Mouse (Mus musculus): ENCODE measurements around the gene Grk2. TPM values are rescaled to one million over a fixed set of nuclear protein-coding genes. Genes with fewer than 3 reads are reported as not detected.

Gene Grk2
- polyA plus RNA-seq, 1 experiment from 2014 or later = 18.1 TPM

- H3K36me3 ChIP-seq (ENCODE audit: control insufficient read depth, insufficient read depth, low read length) = no peaks in the 10 kb centered on the region
- peak; percentile 44 for DNase-seq (ENCODE audit: low spot score)
- peaks cover 4% of the 10 kb centered on the region; the same call in 1 of the 2 replicates for H3K27me3 ChIP-seq (ENCODE audit: control insufficient read depth, insufficient read depth, low read length)
- WGBS = 74% methylated on average over 6 of the region's 6 CpGs
- H3K9me3 ChIP-seq (ENCODE audit: control insufficient read depth, low read length) = no peaks in the 10 kb centered on the region
- no peak overlapping the region for H3K9ac ChIP-seq (ENCODE audit: low read length)
- peaks cover 4% of the 10 kb centered on the region; the same call in 1 of the 2 replicates for H3K4me1 ChIP-seq (replicated peaks; ENCODE audit: control insufficient read depth, insufficient read depth, low read length)
- no peak overlapping the region for H3K4me3 ChIP-seq (ENCODE audit: low read depth, low read length)
- H3K27ac ChIP-seq (ENCODE audit: low read depth, low read length) = no peak overlapping the region
- ATAC-seq (replicated peaks; ENCODE audit: low FRiP score) = no peak
- no peak overlapping the region for H3K4me2 ChIP-seq (ENCODE audit: low read depth, low read length, severe bottlenecking)
Measured at GRCm38 (mm10) chr19:4270187-4270586, 35.8 kb downstream of the Grk2 start.

- ATAC-seq (replicated peaks; ENCODE audit: low FRiP score) = no peak; the same call in 1 of the 2 replicates
- Histone ChIP-seq H3K4me3 (ENCODE audit: low read depth, low read length) (peak within 1 kb of the TSS; percentile 24), H3K4me1 (replicated peaks; ENCODE audit: control insufficient read depth, insufficient read depth, low read length) (peaks cover 4% of the 10 kb centered on the region; the same call in 1 of the 2 replicates), H3K27me3 (ENCODE audit: control insufficient read depth, insufficient read depth, low read length) (peaks cover 4% of the 10 kb centered on the region; the same call in 1 of the 2 replicates), H3K9ac (ENCODE audit: low read length) (peak within 1 kb of the TSS; percentile 35), H3K9me3 (ENCODE audit: control insufficient read depth, low read length) (no peaks in the 10 kb centered on the region), H3K4me2 (ENCODE audit: low read depth, low read length, severe bottlenecking) (peak within 1 kb of the TSS; percentile 55), H3K36me3 (ENCODE audit: control insufficient read depth, insufficient read depth, low read length) (no peaks in the 10 kb centered on the region), H3K27ac (ENCODE audit: low read depth, low read length) (no peak within 1 kb of the TSS)
- peak; percentile 51 for DNase-seq (ENCODE audit: low spot score)
- 5% methylated on average over 46 of the region's 46 CpGs for WGBS
Measured at GRCm38 (mm10) chr19:4268566-4269361, 37.3 kb downstream of the Grk2 start, which contains the start of gene Ssh3. TSS of gene Ssh3 (minus strand) at chr19:4269180.

GRCm38 (mm10) chr19:4265956-4266355, 40.1 kb downstream of the Grk2 start:
- H3K4me3 ChIP-seq (ENCODE audit: low read depth, low read length) = no peak overlapping the region
- no peaks in the 10 kb centered on the region for H3K36me3 ChIP-seq (ENCODE audit: control insufficient read depth, insufficient read depth, low read length)
- H3K4me2 ChIP-seq (ENCODE audit: low read depth, low read length, severe bottlenecking) = no peak overlapping the region
- no peak for ATAC-seq (replicated peaks; ENCODE audit: low FRiP score)
- peak; percentile 46 for DNase-seq (ENCODE audit: low spot score)
- peaks cover 4% of the 10 kb centered on the region; the same call in 1 of the 2 replicates for H3K27me3 ChIP-seq (ENCODE audit: control insufficient read depth, insufficient read depth, low read length)
- H3K9me3 ChIP-seq (ENCODE audit: control insufficient read depth, low read length) = no peaks in the 10 kb centered on the region
- peaks cover 4% of the 10 kb centered on the region; the same call in 1 of the 2 replicates for H3K4me1 ChIP-seq (replicated peaks; ENCODE audit: control insufficient read depth, insufficient read depth, low read length)
- WGBS = 69% methylated on average over 4 of the region's 4 CpGs
- no peak overlapping the region for H3K9ac ChIP-seq (ENCODE audit: low read length)
- H3K27ac ChIP-seq (ENCODE audit: low read depth, low read length) = no peak overlapping the region

- peaks cover 4% of the 10 kb centered on the region; the same call in 1 of the 2 replicates for H3K27me3 ChIP-seq (ENCODE audit: control insufficient read depth, insufficient read depth, low read length)
- no peak overlapping the region for H3K9ac ChIP-seq (ENCODE audit: low read length)
- H3K36me3 ChIP-seq (ENCODE audit: control insufficient read depth, insufficient read depth, low read length) = no peaks in the 10 kb centered on the region
- ATAC-seq (replicated peaks; ENCODE audit: low FRiP score) (no peak), DNase-seq (ENCODE audit: low spot score) (peak; percentile 35)
- H3K27ac ChIP-seq (ENCODE audit: low read depth, low read length) = no peak overlapping the region
- H3K4me2 ChIP-seq (ENCODE audit: low read depth, low read length, severe bottlenecking) = no peak overlapping the region
- H3K9me3 ChIP-seq (ENCODE audit: control insufficient read depth, low read length) = no peaks in the 10 kb centered on the region
- whole genome bisulfite sequencing = 90% methylated on average over 6 of the region's 6 CpGs
- H3K4me3 ChIP-seq (ENCODE audit: low read depth, low read length) = no peak overlapping the region
- H3K4me1 ChIP-seq (replicated peaks; ENCODE audit: control insufficient read depth, insufficient read depth, low read length) = peaks cover 4% of the 10 kb centered on the region; the same call in 1 of the 2 replicates
Measured at GRCm38 (mm10) chr19:4264171-4264780, 41.7 kb downstream of the Grk2 start.

GRCm38 (mm10) chr19:4263702-4264101, 42.3 kb downstream of the Grk2 start:
- H3K4me2 ChIP-seq (ENCODE audit: low read depth, low read length, severe bottlenecking) = no peak overlapping the region
- 0 out of 2 replicates have a peak, but pooled peaks cover under 1% of the 10 kb centered on the region for H3K4me1 ChIP-seq (replicated peaks; ENCODE audit: control insufficient read depth, insufficient read depth, low read length)
- peaks cover 4% of the 10 kb centered on the region; the same call in 1 of the 2 replicates for H3K27me3 ChIP-seq (ENCODE audit: control insufficient read depth, insufficient read depth, low read length)
- 73% methylated on average over 14 of the region's 14 CpGs for WGBS
- ATAC-seq (replicated peaks; ENCODE audit: low FRiP score) = no peak
- H3K9ac ChIP-seq (ENCODE audit: low read length) = no peak overlapping the region
- H3K27ac ChIP-seq (ENCODE audit: low read depth, low read length) = no peak overlapping the region
- no peaks in the 10 kb centered on the region for H3K36me3 ChIP-seq (ENCODE audit: control insufficient read depth, insufficient read depth, low read length)
- peak; percentile 49 for DNase-seq (ENCODE audit: low spot score)
- no peak overlapping the region for H3K4me3 ChIP-seq (ENCODE audit: low read depth, low read length)
- no peaks in the 10 kb centered on the region for H3K9me3 ChIP-seq (ENCODE audit: control insufficient read depth, low read length)

- no peak overlapping the region for H3K27ac ChIP-seq (ENCODE audit: low read depth, low read length)
- 85% methylated on average over 6 of the region's 6 CpGs for WGBS
- no peak for ATAC-seq (replicated peaks; ENCODE audit: low FRiP score)
Measured at GRCm38 (mm10) chr19:4262756-4263155, 43.3 kb downstream of the Grk2 start.

GRCm38 (mm10) chr19:4261038-4261698, 44.9 kb downstream of the Grk2 start:
- Histone ChIP-seq H3K27me3 (ENCODE audit: control insufficient read depth, insufficient read depth, low read length) (no peaks in the 10 kb centered on the region), H3K4me2 (ENCODE audit: low read depth, low read length, severe bottlenecking) (no peak overlapping the region), H3K4me3 (ENCODE audit: low read depth, low read length) (no peak overlapping the region), H3K36me3 (ENCODE audit: control insufficient read depth, insufficient read depth, low read length) (no peaks in the 10 kb centered on the region), H3K9me3 (ENCODE audit: control insufficient read depth, low read length) (no peaks in the 10 kb centered on the region), H3K9ac (ENCODE audit: low read length) (no peak overlapping the region), H3K27ac (ENCODE audit: low read depth, low read length) (no peak overlapping the region), H3K4me1 (replicated peaks; ENCODE audit: control insufficient read depth, insufficient read depth, low read length) (no peaks in the 10 kb centered on the region; the same call in 1 of the 2 replicates)
- no peak for ATAC-seq (replicated peaks; ENCODE audit: low FRiP score)
- DNase-seq (ENCODE audit: low spot score) = no peak
- WGBS = 60% methylated on average over 8 of the region's 8 CpGs

More at GRCm38 (mm10) chr19:4262756-4263155, 43.3 kb downstream of the Grk2 start:
- Histone ChIP-seq H3K4me2 (ENCODE audit: low read depth, low read length, severe bottlenecking) (no peak overlapping the region), H3K36me3 (ENCODE audit: control insufficient read depth, insufficient read depth, low read length) (no peaks in the 10 kb centered on the region), H3K9me3 (ENCODE audit: control insufficient read depth, low read length) (no peaks in the 10 kb centered on the region), H3K27me3 (ENCODE audit: control insufficient read depth, insufficient read depth, low read length) (0 out of 2 replicates have a peak, but pooled peaks cover under 1% of the 10 kb centered on the region), H3K9ac (ENCODE audit: low read length) (no peak overlapping the region), H3K4me3 (ENCODE audit: low read depth, low read length) (no peak overlapping the region), H3K4me1 (replicated peaks; ENCODE audit: control insufficient read depth, insufficient read depth, low read length) (no peaks in the 10 kb centered on the region; the same call in 1 of the 2 replicates)
- no peak for DNase-seq (ENCODE audit: low spot score)

GRCm38 (mm10) chr19:4257897-4258252, 48.1 kb downstream of the Grk2 start:
- 14% methylated on average over 12 of the region's 12 CpGs for WGBS
- DNase-seq (ENCODE audit: low spot score) = no peak
- H3K27ac ChIP-seq (ENCODE audit: low read depth, low read length) = no peak overlapping the region
- H3K4me1 ChIP-seq (replicated peaks; ENCODE audit: control insufficient read depth, insufficient read depth, low read length) = no peaks in the 10 kb centered on the region; the same call in 1 of the 2 replicates
- no peaks in the 10 kb centered on the region for H3K27me3 ChIP-seq (ENCODE audit: control insufficient read depth, insufficient read depth, low read length)
- peak overlapping the region; percentile 65 for H3K9ac ChIP-seq (ENCODE audit: low read length)
- peak overlapping the region; percentile 96 for H3K4me2 ChIP-seq (ENCODE audit: low read depth, low read length, severe bottlenecking)
- H3K36me3 ChIP-seq (ENCODE audit: control insufficient read depth, insufficient read depth, low read length) = no peaks in the 10 kb centered on the region
- no peak; the same call in 1 of the 2 replicates for ATAC-seq (replicated peaks; ENCODE audit: low FRiP score)
- H3K4me3 ChIP-seq (ENCODE audit: low read depth, low read length) = peak overlapping the region; percentile 58
- H3K9me3 ChIP-seq (ENCODE audit: control insufficient read depth, low read length) = no peaks in the 10 kb centered on the region

Measured in forebrain, embryonic 11.5 days (tissue).